Mouse (Mus musculus) embryonic facial prominence, embryonic 11.5 days (tissue): Measurements from ENCODE around the gene Zfp688. TPM values are rescaled to one million over a fixed set of nuclear protein-coding genes. Genes with fewer than 3 reads are reported as not detected.

Experiments used
- polyA plus RNA-seq: library from polyadenylated mRNA; unstranded; fragments of >200 nt; fragmentation: Nextera tagmentation; extraction: Ambion mirVana; gene quantifications from 2 replicates; pipeline ENCODE4 v1.2.1, GENCODE M21; 2014

The Zfp688 gene
- polyA plus RNA-seq, 1 experiment from 2014 or later = 29.8 TPM

Other genes starting within 250 kb of the Zfp688 start
- gene Cd2bp2, start 226.0 kb downstream of the Zfp688 start, polyA plus RNA-seq = 71.8 and 74.0 TPM in 2 replicates
- gene Tbc1d10b, start 213.6 kb downstream of the Zfp688 start, polyA plus RNA-seq = 15.8 and 19.2 TPM in 2 replicates
- 19.8 and 22.8 TPM in 2 replicates for gene Mylpf, start 213.2 kb downstream of the Zfp688 start, polyA plus RNA-seq
- gene Zfp553, start 189.0 kb downstream of the Zfp688 start, polyA plus RNA-seq = 20.9 and 22.5 TPM in 2 replicates
- 21.0 and 24.6 TPM in 2 replicates for gene Sept1, start 188.9 kb downstream of the Zfp688 start, polyA plus RNA-seq
- 63.2 and 65.3 TPM in 2 replicates for gene Zfp771, start 177.8 kb downstream of the Zfp688 start, polyA plus RNA-seq
- 253 and 266 TPM in 2 replicates for gene Dctpp1, start 161.4 kb downstream of the Zfp688 start, polyA plus RNA-seq
- gene Sephs2, start 148.0 kb downstream of the Zfp688 start, polyA plus RNA-seq = 92.4 and 102 TPM in 2 replicates
- 0.59 and 1.2 TPM in 2 replicates for gene Itgal, start 125.8 kb downstream of the Zfp688 start, polyA plus RNA-seq
- 6.1 and 6.4 TPM in 2 replicates for gene Zfp768, start 76.5 kb downstream of the Zfp688 start, polyA plus RNA-seq
- 5.6 and 7.8 TPM in 2 replicates for gene Zfp747, start 46.0 kb downstream of the Zfp688 start, polyA plus RNA-seq
- gene 9130019O22Rik, start 34.9 kb downstream of the Zfp688 start, polyA plus RNA-seq = 6.7 and 7.1 TPM in 2 replicates
- gene E430018J23Rik, start 28.4 kb downstream of the Zfp688 start, polyA plus RNA-seq = 6.1 TPM in 2 replicates
- gene Zfp764, start 15.2 kb downstream of the Zfp688 start, polyA plus RNA-seq = 7.9 and 8.2 TPM in 2 replicates
- gene Zfp689, start 27.1 kb upstream of the Zfp688 start, polyA plus RNA-seq = 11.7 and 12.4 TPM in 2 replicates
- gene Prr14, start 37.5 kb upstream of the Zfp688 start, polyA plus RNA-seq = 54.8 and 58.5 TPM in 2 replicates
- 8.9 and 10.2 TPM in 2 replicates for gene Fbrs, start 57.1 kb upstream of the Zfp688 start, polyA plus RNA-seq
- gene Srcap, start 89.9 kb upstream of the Zfp688 start, polyA plus RNA-seq = 41.9 and 47.5 TPM in 2 replicates
- gene Gm42715, start 97.5 kb upstream of the Zfp688 start, polyA plus RNA-seq = 16.1 and 16.3 TPM in 2 replicates
- 4.8 and 5.7 TPM in 2 replicates for gene Tmem265, start 139.3 kb upstream of the Zfp688 start, polyA plus RNA-seq
- gene Phkg2, start 151.3 kb upstream of the Zfp688 start, polyA plus RNA-seq = 42.9 and 45.8 TPM in 2 replicates
- 13.6 and 14.1 TPM in 2 replicates for gene Ccdc189, start 166.5 kb upstream of the Zfp688 start, polyA plus RNA-seq
- 31.7 and 31.8 TPM in 2 replicates for gene Rnf40, start 166.7 kb upstream of the Zfp688 start, polyA plus RNA-seq
- gene Zfp629, start 193.7 kb upstream of the Zfp688 start, polyA plus RNA-seq = 27.3 and 27.5 TPM in 2 replicates